Mouse (Mus musculus) spleen, adult 2 months (tissue): ENCODE results near the gene Casz1.

Experiments
- CTCF ChIP-seq: fragments of 200-500 bp; IDR thresholded peaks from 2 replicates; pipeline ENCODE4 v1.5.1; 2011; ENCODE audit warnings: mild to moderate bottlenecking, inconsistent platforms; ENCODE audit not compliant: insufficient read depth, insufficient read length, insufficient replicate concordance; ENCODE audit errors: extremely low read depth
- POLR2A ChIP-seq: fragments of 200-500 bp; IDR thresholded peaks from 2 replicates; pipeline ENCODE4 v1.6.1; 2011; ENCODE audit warnings: low read depth, low read length, inconsistent platforms

DNA sequence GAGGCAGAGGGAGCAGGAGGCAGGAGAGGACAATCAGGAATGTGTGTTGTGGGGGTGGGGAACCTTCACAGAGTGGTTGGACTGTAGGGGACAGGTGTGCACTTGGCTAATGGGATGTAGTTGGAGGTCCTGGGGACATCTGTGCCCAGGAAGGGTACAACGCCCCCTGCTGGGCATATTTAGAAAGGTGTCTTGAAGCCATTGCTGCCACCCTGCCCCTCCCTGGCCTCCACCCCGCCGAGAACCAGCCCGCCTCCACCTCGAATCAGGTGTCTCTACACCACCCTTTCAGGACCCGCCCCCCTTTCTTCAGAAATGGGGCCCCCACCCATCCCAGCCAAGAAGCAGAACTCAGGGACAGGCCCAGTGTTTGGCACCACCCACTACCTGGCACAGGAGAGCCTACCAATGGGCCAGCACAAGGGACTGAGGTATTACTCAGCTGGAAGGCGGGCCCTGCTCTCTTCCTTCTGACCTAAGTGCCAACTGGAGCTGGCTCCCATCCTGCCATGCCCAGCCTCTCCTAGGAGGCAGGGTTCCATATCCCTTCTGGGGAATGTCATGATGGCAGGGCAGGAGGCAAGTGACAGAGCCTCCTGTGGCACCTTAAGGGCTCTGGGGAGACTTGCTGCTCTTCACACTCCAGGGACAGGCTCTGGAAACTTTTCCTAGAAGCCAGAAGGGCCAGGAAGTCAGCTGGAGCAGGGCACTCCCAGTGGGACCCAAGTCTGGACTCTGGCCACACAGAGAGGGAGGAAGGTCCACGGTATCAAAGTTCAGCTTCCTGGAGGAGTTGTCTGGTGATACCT, 98.9 kb downstream of the Casz1 start:
- TF ChIP-seq POLR2A, result no peak
- peak; percentile 28; the same call in 1 of the 2 replicates for TF ChIP-seq CTCF
